Mouse (Mus musculus) MEL (cell line): Measurements from ENCODE around the gene Dusp15. TPM values are rescaled to one million over a fixed set of nuclear protein-coding genes. Genes with fewer than 3 reads are reported as not detected.

Experiments
- DNase-seq: peaks from one replicate; pipeline ENCODE4 v3.0.0; 2011; ENCODE audit warnings: low read depth, low spot score
- H3K27ac ChIP-seq: 2 replicates; pipeline ENCODE4 v1.5.1; 2012; ENCODE audit warnings: low read depth, mild to moderate bottlenecking, control low read depth, low read length, moderate library complexity; ENCODE audit not compliant: control insufficient read depth
- H3K27me3 ChIP-seq, 2 experiments: fragments of 150-350 bp in 1 of 2; sonication (generic) in 1 of 2; 2 replicates each; pipeline ENCODE4 v1.6.1; 2012; ENCODE audit warnings: low read length in 2 of 2, mild to moderate bottlenecking in 2 of 2, improper control_type of control experiment in 1 of 2, moderate library complexity in 1 of 2; ENCODE audit not compliant: insufficient read depth in 2 of 2, control insufficient read depth in 1 of 2
- H3K36me3 ChIP-seq, 2 experiments: 2 replicates each; pipeline ENCODE4 v1.6.1; 2012 to 2014; ENCODE audit warnings: low read length in 2 of 2, improper control_type of control experiment in 1 of 2, inconsistent platforms in 1 of 2, mild to moderate bottlenecking in 1 of 2; ENCODE audit not compliant: insufficient read depth in 2 of 2, control insufficient read depth in 1 of 2
- H3K4me1 ChIP-seq, 2 experiments: fragments of 150-350 bp in 1 of 2; sonication (generic) in 1 of 2; 2 replicates each; pipeline ENCODE4 v1.6.1; 2012; ENCODE audit warnings: low read length in 2 of 2, improper control_type of control experiment in 1 of 2, mild to moderate bottlenecking in 1 of 2; ENCODE audit not compliant: insufficient read depth in 2 of 2, control insufficient read depth in 1 of 2
- H3K4me3 ChIP-seq, 2 experiments: fragments of 150-350 bp in 1 of 2; sonication (generic) in 1 of 2; 2 replicates each; pipeline ENCODE4 v1.5.1; 2012; ENCODE audit warnings: low read depth in 2 of 2, low read length in 2 of 2, mild to moderate bottlenecking in 2 of 2, moderate library complexity in 2 of 2, control low read depth in 1 of 2, improper control_type of control experiment in 1 of 2; ENCODE audit not compliant: control insufficient read depth in 1 of 2, insufficient read depth in 1 of 2
- H3K79me2 ChIP-seq: 2 replicates; pipeline ENCODE4 v1.6.1; 2012; ENCODE audit warnings: mild to moderate bottlenecking, low read length, moderate library complexity; ENCODE audit not compliant: control insufficient read depth, poor library complexity, insufficient read depth
- H3K9ac ChIP-seq: 2 replicates; pipeline ENCODE4 v1.6.1; 2012; ENCODE audit warnings: low read depth, mild to moderate bottlenecking, control low read depth, low read length, moderate library complexity; ENCODE audit not compliant: control insufficient read depth, poor library complexity, severe bottlenecking
- H3K9me3 ChIP-seq: fragments of 150-350 bp; sonication (generic); replicated peaks from 2 replicates; pipeline ENCODE4 v1.6.1; 2012; ENCODE audit warnings: mild to moderate bottlenecking, low read length, improper control_type of control experiment, moderate library complexity; ENCODE audit not compliant: insufficient read depth
- CHD1 ChIP-seq: IDR thresholded peaks from 2 replicates; pipeline ENCODE4 v1.6.1; 2012; ENCODE audit warnings: low read depth, mild to moderate bottlenecking, inconsistent platforms, low read length, improper control_type of control experiment
- CHD2 ChIP-seq: IDR thresholded peaks from 2 replicates; pipeline ENCODE4 v1.6.1; 2011; ENCODE audit warnings: low read length, improper control_type of control experiment
- CTCF ChIP-seq, 3 experiments: IDR thresholded peaks in 2 of 3; conservative IDR thresholded peaks in 1 of 3; 2 replicates each; pipeline ENCODE4 v1.5.1; 2011 to 2012; ENCODE audit warnings: low read length in 3 of 3, low read depth in 2 of 3, mild to moderate bottlenecking in 2 of 3, improper control_type of control experiment in 1 of 3, inconsistent platforms in 1 of 3, mixed read lengths in 1 of 3, moderate library complexity in 1 of 3; ENCODE audit not compliant: control insufficient read depth in 1 of 3, insufficient read depth in 1 of 3, poor library complexity in 1 of 3, severe bottlenecking in 1 of 3
- E2F4 ChIP-seq: IDR thresholded peaks from 2 replicates; pipeline ENCODE4 v1.6.1; 2011; ENCODE audit warnings: low read depth, low read length, improper control_type of control experiment, borderline replicate concordance
- EP300 ChIP-seq, 2 experiments: IDR thresholded peaks; 2 replicates each; pipeline ENCODE4 v1.6.1; 2011; ENCODE audit warnings: improper control_type of control experiment in 2 of 2, low read length in 2 of 2, low read depth in 1 of 2, mild to moderate bottlenecking in 1 of 2
- ETS1 ChIP-seq: IDR thresholded peaks from 2 replicates; pipeline ENCODE4 v1.6.1; 2012; ENCODE audit warnings: low read depth, mild to moderate bottlenecking, inconsistent platforms, low read length, improper control_type of control experiment, moderate library complexity
- KAT2A ChIP-seq: conservative IDR thresholded peaks from 2 replicates; pipeline ENCODE4 v1.6.1; 2012; ENCODE audit warnings: low read depth, low read length, improper control_type of control experiment, inconsistent platforms
- MAFK ChIP-seq: IDR thresholded peaks from 2 replicates; pipeline ENCODE4 v1.6.1; 2011; ENCODE audit warnings: low read depth, mild to moderate bottlenecking, low read length, improper control_type of control experiment, borderline replicate concordance
- MAZ ChIP-seq: IDR thresholded peaks from 2 replicates; pipeline ENCODE4 v1.6.1; 2012; ENCODE audit warnings: low read depth, mild to moderate bottlenecking, inconsistent platforms, low read length, improper control_type of control experiment
- MYC ChIP-seq: IDR thresholded peaks from 2 replicates; pipeline ENCODE4 v1.6.1; 2011; ENCODE audit warnings: low read depth, mild to moderate bottlenecking, low read length, improper control_type of control experiment, moderate library complexity
- NELFE ChIP-seq: IDR thresholded peaks from 2 replicates; pipeline ENCODE4 v1.6.1; 2011; ENCODE audit warnings: low read depth, low read length, improper control_type of control experiment
- NRF1 ChIP-seq: IDR thresholded peaks from 2 replicates; pipeline ENCODE4 v1.6.1; 2014; ENCODE audit warnings: low read depth, mild to moderate bottlenecking, inconsistent platforms, low read length, improper control_type of control experiment, moderate library complexity; ENCODE audit not compliant: poor library complexity, insufficient read depth, severe bottlenecking
- POLR2A ChIP-seq, 2 experiments: IDR thresholded peaks; 2 replicates each; pipeline ENCODE4 v1.6.1; 2011 to 2012; ENCODE audit warnings: low read length in 2 of 2, mild to moderate bottlenecking in 2 of 2, control low read depth in 1 of 2, improper control_type of control experiment in 1 of 2, low read depth in 1 of 2, moderate library complexity in 1 of 2; ENCODE audit not compliant: control insufficient read depth in 1 of 2, insufficient read depth in 1 of 2, poor library complexity in 1 of 2
- RCOR1 ChIP-seq: IDR thresholded peaks from 2 replicates; pipeline ENCODE4 v1.6.1; 2012; ENCODE audit warnings: low read depth, mild to moderate bottlenecking, inconsistent platforms, low read length, improper control_type of control experiment
- SMC3 ChIP-seq: IDR thresholded peaks from 2 replicates; pipeline ENCODE4 v1.6.1; 2011; ENCODE audit warnings: low read depth, low read length, improper control_type of control experiment
- TBP ChIP-seq: IDR thresholded peaks from 2 replicates; pipeline ENCODE4 v1.8.0; 2011; ENCODE audit warnings: low read depth, low read length, improper control_type of control experiment
- UBTF ChIP-seq: IDR thresholded peaks from 2 replicates; pipeline ENCODE4 v1.6.1; 2012; ENCODE audit warnings: low read depth, mild to moderate bottlenecking, inconsistent platforms, low read length, improper control_type of control experiment, moderate library complexity, borderline replicate concordance; ENCODE audit not compliant: insufficient read depth
- USF1 ChIP-seq: IDR thresholded peaks from 2 replicates; pipeline ENCODE4 v1.6.1; 2014; ENCODE audit warnings: low read depth, mild to moderate bottlenecking, inconsistent platforms, low read length, improper control_type of control experiment, moderate library complexity
- ZC3H11A ChIP-seq: IDR thresholded peaks from 2 replicates; pipeline ENCODE4 v1.6.1; 2012; ENCODE audit warnings: low read depth, mild to moderate bottlenecking, inconsistent platforms, low read length, improper control_type of control experiment
- ZMIZ1 ChIP-seq: IDR thresholded peaks from 2 replicates; pipeline ENCODE4 v1.6.1; 2012; ENCODE audit warnings: low read depth, mild to moderate bottlenecking, inconsistent platforms, low read length, improper control_type of control experiment, moderate library complexity
- ZNF384 ChIP-seq: IDR thresholded peaks from 2 replicates; pipeline ENCODE4 v1.6.1; 2012; ENCODE audit warnings: low read depth, mild to moderate bottlenecking, inconsistent platforms, low read length, improper control_type of control experiment
- polyA plus RNA-seq, 2 experiments: library from polyadenylated mRNA; stranded (reverse) in 1 of 2; unstranded in 1 of 2; fragments of >175 nt in 1 of 2; fragments of >200 nt in 1 of 2; gene quantifications; 2 replicates each; pipeline versions ENCODE4 v1.2.1 to v1.2.4; 2012; ENCODE audit warnings: low replicate concordance in 2 of 2, low read depth in 1 of 2; ENCODE audit not compliant: insufficient read length in 2 of 2, insufficient read depth in 1 of 2, missing spikeins in 1 of 2
- total RNA-seq: library from RNA; depleted of rRNA; stranded (reverse); fragments of 300-350 nt; gene quantifications from 2 replicates; pipeline ENCODE4 v1.2.3, GENCODE M21; 2012

Gene Dusp15
- total and polyA plus RNA-seq, 3 experiments: not detected

GRCm38 (mm10) chr2:152931456-152932160 lies 19.9 kb downstream of the Dusp15 start:
- Histone ChIP-seq H3K36me3 (no peaks in the 10 kb centered on the region), H3K27me3 (peaks cover 10 to 12% of the 10 kb centered on the region in 2 experiments), H3K4me1 (no peaks in the 10 kb centered on the region), H3K9me3 (no peaks in the 10 kb centered on the region), H3K27ac (no peak overlapping the region), H3K9ac (no peak overlapping the region), H3K4me3 (no peak overlapping the region), H3K79me2 (no peaks in the 10 kb centered on the region)
- TF ChIP-seq MYC (no peak), ETS1 (no peak), MAFK (no peak), ZNF384 (no peak), ZC3H11A (no peak), UBTF (no peak), KAT2A (no peak), ZMIZ1 (no peak), MAZ (no peak), CTCF (IDR thresholded peaks at IDR 0.05 in 2 of 3, conservative IDR thresholded peaks at IDR 0.05 in 1 of 3; ENCODE audit: control insufficient read depth in 1 of 3, insufficient read depth in 1 of 3, low read depth in 2 of 3, low read length in 3 of 3, poor library complexity in 1 of 3, severe bottlenecking in 1 of 3) (no peak), TBP (no peak), POLR2A (IDR thresholded peaks at IDR 0.05; ENCODE audit: control insufficient read depth in 1 of 2, insufficient read depth in 1 of 2, low read depth in 1 of 2, low read length in 2 of 2, poor library complexity in 1 of 2) (no peak), EP300 (IDR thresholded peaks at IDR 0.05; ENCODE audit: low read depth in 1 of 2, low read length in 2 of 2) (no peak), SMC3 (no peak)
- DNase-seq: no peak

GRCm38 (mm10) chr2:152930276-152930675 lies 21.2 kb downstream of the Dusp15 start:
- Histone ChIP-seq H3K79me2 (no peaks in the 10 kb centered on the region), H3K4me1 (no peaks in the 10 kb centered on the region), H3K9me3 (no peaks in the 10 kb centered on the region), H3K36me3 (no peaks in the 10 kb centered on the region), H3K9ac (no peak overlapping the region), H3K27ac (no peak overlapping the region), H3K27me3 (peaks cover 0 to 5% of the 10 kb centered on the region in 2 experiments; a peak in 2 of 4 replicates), H3K4me3 (no peak overlapping the region)
- no peak for DNase-seq
- TF ChIP-seq CHD2 (no peak), POLR2A (IDR thresholded peaks at IDR 0.05; ENCODE audit: control insufficient read depth in 1 of 2, insufficient read depth in 1 of 2, low read depth in 1 of 2, low read length in 2 of 2, poor library complexity in 1 of 2) (no peak), TBP (no peak), NRF1 (no peak), MAZ (no peak), NELFE (no peak), RCOR1 (no peak), CHD1 (no peak), USF1 (no peak), ZC3H11A (no peak), E2F4 (no peak)
